Mouse (Mus musculus) brain, embryonic 14.5 days (tissue): ENCODE data around the gene Trio. TPM values are rescaled to one million over a fixed set of nuclear protein-coding genes. Genes with fewer than 3 reads are reported as not detected.

Experiments used
- DNase-seq: peaks from one replicate; pipeline ENCODE4 v3.0.0-alpha.2; 2011; ENCODE audit warnings: low read depth
- CTCF ChIP-seq: fragments of 200-500 bp; IDR thresholded peaks from 2 replicates; pipeline ENCODE4 v1.5.1; 2012; ENCODE audit warnings: inconsistent platforms, mild to moderate bottlenecking, moderate library complexity, borderline replicate concordance; ENCODE audit not compliant: insufficient read depth, insufficient read length; ENCODE audit errors: extremely low read depth
- POLR2A ChIP-seq: fragments of 200-500 bp; IDR thresholded peaks from 2 replicates; pipeline ENCODE4 v1.6.1; 2012; ENCODE audit warnings: mild to moderate bottlenecking, inconsistent platforms, borderline replicate concordance; ENCODE audit not compliant: poor library complexity, insufficient read depth, insufficient read length, severe bottlenecking; ENCODE audit errors: extremely low read depth
- polyA plus RNA-seq: library from polyadenylated mRNA; depleted of rRNA; stranded (reverse); fragments of >200 nt; gene quantifications from 2 replicates; pipeline ENCODE4 v1.2.3, GENCODE M21; 2012

The Trio gene
- polyA plus RNA-seq, 1 experiment, result 202 TPM

- no peak for TF ChIP-seq POLR2A
- TF ChIP-seq CTCF, result no peak
- peak; percentile 92 for DNase-seq
These were observed 228.0 kb downstream of the Trio start for GRCm38 (mm10) chr15:27797480-27798155.

- TF ChIP-seq CTCF (no peak), POLR2A (no peak)
- no peak for DNase-seq
These were observed 228.8 kb downstream of the Trio start for GRCm38 (mm10) chr15:27796868-27797222.

- DNase-seq, result no peak
These were observed 229.4 kb downstream of the Trio start for GRCm38 (mm10) chr15:27795942-27796867.

GRCm38 (mm10) chr15:27793284-27793683 lies 232.4 kb downstream of the Trio start:
- no peak for TF ChIP-seq CTCF
- no peak for TF ChIP-seq POLR2A

More at GRCm38 (mm10) chr15:27795942-27796867, 229.4 kb downstream of the Trio start:
- no peak for TF ChIP-seq POLR2A
- TF ChIP-seq CTCF, result no peak

GRCm38 (mm10) chr15:27792473-27792872 lies 233.2 kb downstream of the Trio start:
- no peak for DNase-seq
- TF ChIP-seq POLR2A, result no peak
- TF ChIP-seq CTCF, result no peak

More at GRCm38 (mm10) chr15:27793284-27793683, 232.4 kb downstream of the Trio start:
- peak; percentile 51 for DNase-seq

GRCm38 (mm10) chr15:27791141-27791540 lies 234.5 kb downstream of the Trio start:
- no peak for DNase-seq
- TF ChIP-seq POLR2A (no peak), CTCF (no peak)

- TF ChIP-seq CTCF (no peak), POLR2A (no peak)
- no peak for DNase-seq
These were observed 234.9 kb downstream of the Trio start for GRCm38 (mm10) chr15:27790699-27791098.

- TF ChIP-seq POLR2A (no peak), CTCF (no peak)
- peak; percentile 75 for DNase-seq
These were observed 236.3 kb downstream of the Trio start for GRCm38 (mm10) chr15:27789325-27789724.

- no peak for TF ChIP-seq CTCF
- no peak for TF ChIP-seq POLR2A
- peak; percentile 86 for DNase-seq
These were observed 237.4 kb downstream of the Trio start for GRCm38 (mm10) chr15:27788122-27788759.

GRCm38 (mm10) chr15:27787151-27787550 lies 238.5 kb downstream of the Trio start:
- no peak for DNase-seq
- TF ChIP-seq POLR2A (no peak), CTCF (no peak)

GRCm38 (mm10) chr15:27786418-27786817 lies 239.2 kb downstream of the Trio start:
- no peak for DNase-seq
- TF ChIP-seq POLR2A, result no peak
- TF ChIP-seq CTCF, result no peak

GRCm38 (mm10) chr15:27785280-27786001 lies 240.2 kb downstream of the Trio start:
- peak; percentile 72 for DNase-seq
- no peak for TF ChIP-seq CTCF
- TF ChIP-seq POLR2A, result no peak

- DNase-seq, result peak; percentile 63
- TF ChIP-seq POLR2A, result no peak
- no peak for TF ChIP-seq CTCF
These were observed 241.5 kb downstream of the Trio start for GRCm38 (mm10) chr15:27784126-27784563.

GRCm38 (mm10) chr15:27783541-27784125 lies 242.0 kb downstream of the Trio start:
- TF ChIP-seq POLR2A (no peak), CTCF (peak; percentile 18; the same call in 1 of the 2 replicates)
- peak; percentile 91 for DNase-seq
